Mouse (Mus musculus) left cerebral cortex, postnatal 10 days (tissue): ENCODE results near the gene Stat2. TPM values are rescaled to one million over a fixed set of nuclear protein-coding genes. Genes with fewer than 3 reads are reported as not detected.
"Not testable (repeated sequence)": the region's sequence is repeated elsewhere in the genome, so short reads cannot be mapped to it uniquely, and the experiment has no call there.

ENCODE experiments used
- DNase-seq, 2 experiments: peaks; one replicate each; pipeline ENCODE4 v3.0.0; 2021 to 2022; ENCODE audit warnings: low spot score in 2 of 2, mixed read lengths in 1 of 2; ENCODE audit errors: extremely low spot score in 1 of 2
- intact Hi-C: fragments of 180-260 bp; cut with DNase I; formaldehyde crosslinking; loops from one replicate; pipeline ENCODE4 v1.15.1; 2025
- total RNA-seq, 2 experiments: library from RNA; stranded (reverse); gene quantifications; 2 replicates each; pipeline ENCODE4 v1.2.3; 2021

Stat2 gene
- total RNA-seq, 2 experiments from 2014 or later, result 20.2 to 26.0 TPM

- intact Hi-C loops, result no loop called here
- no peak for DNase-seq
Measured at GRCm38 (mm10) chr10:128253677-128254255, 16.6 kb upstream of the Stat2 start, which contains the start of gene Apon. Gene Apon, plus strand, starts transcription at chr10:128254096.

GRCm38 (mm10) chr10:128255925-128256324 lies 14.4 kb upstream of the Stat2 start:
- DNase-seq, result no peak
- intact Hi-C loops, result no loop called here

GRCm38 (mm10) chr10:128256328-128256727 lies 14.0 kb upstream of the Stat2 start:
- no peak for DNase-seq
- intact Hi-C loops, result no loop called here

- intact Hi-C loops, result no loop called here
- DNase-seq, result no peak
Measured at GRCm38 (mm10) chr10:128258953-128259352, 11.4 kb upstream of the Stat2 start.

- DNase-seq, result no peak
- intact Hi-C loops, result no loop called here
Measured at GRCm38 (mm10) chr10:128259946-128260345, 10.4 kb upstream of the Stat2 start.

- not testable (repeated sequence) for DNase-seq
Measured at GRCm38 (mm10) chr10:128260376-128260775, 10.0 kb upstream of the Stat2 start.

GRCm38 (mm10) chr10:128262300-128262699 lies 8.1 kb upstream of the Stat2 start:
- intact Hi-C loops, result no loop called here
- no peak for DNase-seq

More at GRCm38 (mm10) chr10:128260376-128260775, 10.0 kb upstream of the Stat2 start:
- intact Hi-C loops, result not testable (repeated sequence)

GRCm38 (mm10) chr10:128263393-128264310 lies 6.7 kb upstream of the Stat2 start:
- intact Hi-C loops, result no loop called here
- no peak for DNase-seq

- intact Hi-C loops, result no loop called here
- DNase-seq, result no peak
Measured at GRCm38 (mm10) chr10:128268371-128268770, 2.0 kb upstream of the Stat2 start, which contains the start of gene Apof. Gene Apof, plus strand, starts transcription at chr10:128268671.

GRCm38 (mm10) chr10:128269206-128269910 lies 1.0 kb upstream of the Stat2 start:
- intact Hi-C loops, result no loop called here
- DNase-seq, result no peak

GRCm38 (mm10) chr10:128270866-128271265 lies 507 bp downstream of the Stat2 start:
- intact Hi-C loops, result no loop called here
- DNase-seq, result no peak

- intact Hi-C loops, result no loop called here
- no peak for DNase-seq
Measured at GRCm38 (mm10) chr10:128271883-128272282, 1.5 kb downstream of the Stat2 start.

GRCm38 (mm10) chr10:128272819-128273439 lies 2.6 kb downstream of the Stat2 start:
- intact Hi-C loops, DNase-seq: not testable (repeated sequence)

- intact Hi-C loops, DNase-seq: not testable (repeated sequence)
Measured at GRCm38 (mm10) chr10:128275374-128275773, 5.0 kb downstream of the Stat2 start.

- intact Hi-C loops, result no loop called here
- DNase-seq, result no peak
Measured at GRCm38 (mm10) chr10:128278158-128278557, 7.8 kb downstream of the Stat2 start.

- intact Hi-C loops, result loop anchor here (5.0 kb wide), 1 partner anchor 69 kb away; the partner anchor contains the start of gene Spryd4
- DNase-seq, result no peak
Measured at GRCm38 (mm10) chr10:128280943-128281342, 10.6 kb downstream of the Stat2 start.

- no peak for DNase-seq
- intact Hi-C loops, result loop anchor here (5.0 kb wide), 1 partner anchor 69 kb away; the partner anchor contains the start of gene Spryd4
Measured at GRCm38 (mm10) chr10:128281682-128282081, 11.3 kb downstream of the Stat2 start.

- no peak for DNase-seq
- intact Hi-C loops, result loop anchor here (5.0 kb wide), 1 partner anchor 71 kb away; the partner anchor contains the start of gene Spryd4
Measured at GRCm38 (mm10) chr10:128282886-128283450, 12.6 kb downstream of the Stat2 start.
